ENCODE assay signal across 23 mouse cellular contexts in the genomic region with DNA sequence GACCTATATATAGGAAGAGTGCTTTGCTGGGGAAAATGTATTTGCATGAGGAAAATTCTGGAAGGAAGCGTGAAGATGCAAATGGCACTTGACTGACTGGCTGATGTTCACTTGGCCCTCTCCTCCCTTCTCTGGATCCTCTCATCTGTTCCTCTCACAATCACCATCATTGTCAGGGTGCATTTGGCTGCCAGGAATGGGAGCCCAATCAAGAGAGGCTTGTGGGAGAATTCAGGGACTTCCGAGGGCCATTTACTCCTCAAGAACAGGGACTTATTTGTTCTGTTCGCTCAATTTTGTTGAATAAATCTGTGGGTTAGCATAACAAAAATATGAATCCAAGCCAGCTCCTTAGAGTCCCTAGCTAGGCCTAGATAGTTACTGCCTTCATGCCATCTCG. TPM values are rescaled to one million over a fixed set of nuclear protein-coding genes. Genes with fewer than 3 reads are reported as not detected.
DNase-seq lines count a peak whose midpoint lies in the region; ATAC-seq and TF ChIP-seq lines count a peak whose summit lies in the region.
"Had no signal": no experiment of that assay in that cellular context is flagged by ENCODE, and none has a peak within 500 bp of the region (broad histone marks: within the 10 kb centered on the region; RNA-seq: fewer than 3 reads in every experiment).

No protein-coding gene starts in this region.

- H3K4me2 ChIP-seq in hindbrain, postnatal 0 days (ENCODE audit: low read depth, low read length): no peak overlapping the region
- no peak overlapping the region for H3K4me2 ChIP-seq in hindbrain, embryonic 13.5 days
- H3K4me2 ChIP-seq in lung, embryonic 14.5 days: no peak overlapping the region
- H3K4me2 ChIP-seq: embryonic facial prominence, embryonic 13.5 days; forebrain, embryonic 15.5 days; heart, embryonic 13.5 days; liver, embryonic 11.5 days had no signal

- WGBS in hindbrain, postnatal 0 days: 72% methylated on average over 4 of the region's 4 CpGs
- 87% methylated on average over 4 of the region's 4 CpGs for WGBS in hindbrain, embryonic 13.5 days
- WGBS in lung, embryonic 14.5 days: 65% methylated on average over 4 of the region's 4 CpGs
- WGBS in heart, adult 2 months: 79% methylated on average over 4 of the region's 4 CpGs

- H3K36me3 ChIP-seq in hindbrain, postnatal 0 days (ENCODE audit: insufficient read depth, low read length): no peaks in the 10 kb centered on the region
- H3K36me3 ChIP-seq in hindbrain, embryonic 13.5 days: no peaks in the 10 kb centered on the region
- H3K36me3 ChIP-seq in lung, embryonic 14.5 days (ENCODE audit: insufficient read depth): no peaks in the 10 kb centered on the region
- no peaks in the 10 kb centered on the region for H3K36me3 ChIP-seq in ES-Bruce4 (ENCODE audit: control insufficient read depth, insufficient read depth, low read length, poor library complexity, severe bottlenecking)
- no peaks in the 10 kb centered on the region for H3K36me3 ChIP-seq in heart, adult 2 months (ENCODE audit: control insufficient read depth, insufficient read depth, low read length)
- H3K36me3 ChIP-seq: embryonic facial prominence, embryonic 13.5 days; forebrain, embryonic 15.5 days; heart, embryonic 13.5 days had no signal

- TF ChIP-seq CTCF in hindbrain, postnatal 0 days (IDR thresholded peaks at IDR 0.05; ENCODE audit: low read depth): no peak
- TF ChIP-seq CTCF in lung, embryonic 14.5 days (IDR thresholded peaks at IDR 0.05; ENCODE audit: low read depth): no peak
- no peak for TF ChIP-seq CTCF in ES-Bruce4 (IDR thresholded peaks at IDR 0.05; ENCODE audit: low read depth, low read length)
- TF ChIP-seq CTCF in brain, embryonic 14.5 days (IDR thresholded peaks at IDR 0.05; ENCODE audit: borderline replicate concordance, extremely low read depth, insufficient read depth, insufficient read length): no peak
- no peak for TF ChIP-seq CTCF in heart, adult 2 months (IDR thresholded peaks at IDR 0.05)

- H3K79me2 ChIP-seq in heart, adult 2 months (replicated peaks; ENCODE audit: control insufficient read depth, insufficient read depth, low read length): no peaks in the 10 kb centered on the region

- peak overlapping the region; percentile 69; the same call in 1 of the 2 replicates for H3K27ac ChIP-seq in hindbrain, postnatal 0 days
- H3K27ac ChIP-seq in hindbrain, embryonic 13.5 days: no peak overlapping the region
- H3K27ac ChIP-seq in lung, embryonic 14.5 days (ENCODE audit: low read depth): peak overlapping the region; percentile 67
- H3K27ac ChIP-seq in ES-Bruce4 (ENCODE audit: insufficient read depth, low read length): peak overlapping the region; percentile 82
- no peak overlapping the region for H3K27ac ChIP-seq in heart, adult 2 months
- H3K27ac ChIP-seq: embryonic facial prominence, embryonic 13.5 days; forebrain, embryonic 15.5 days had no signal

- TF ChIP-seq EP300 in ES-Bruce4 (IDR thresholded peaks at IDR 0.05; ENCODE audit: insufficient read depth, low read depth, low read length): no peak
- TF ChIP-seq EP300 in heart, adult 2 months (IDR thresholded peaks at IDR 0.05; ENCODE audit: insufficient read depth, low read depth, low read length): no peak

- H3K9ac ChIP-seq in hindbrain, postnatal 0 days (replicated peaks; ENCODE audit: low read length): no peak overlapping the region
- H3K9ac ChIP-seq in hindbrain, embryonic 13.5 days: no peak overlapping the region
- no peak overlapping the region for H3K9ac ChIP-seq in lung, embryonic 14.5 days
- no peak overlapping the region for H3K9ac ChIP-seq in ES-Bruce4 (ENCODE audit: low read depth, poor library complexity, severe bottlenecking)
- no peak overlapping the region for H3K9ac ChIP-seq in heart, adult 2 months (ENCODE audit: low read depth, low read length)
- H3K9ac ChIP-seq: embryonic facial prominence, embryonic 13.5 days; forebrain, embryonic 15.5 days; heart, embryonic 13.5 days had no signal

- no peak for TF ChIP-seq POLR2A in ES-Bruce4 (IDR thresholded peaks at IDR 0.05; ENCODE audit: insufficient read depth, low read length)
- no peak for TF ChIP-seq POLR2A in brain, embryonic 14.5 days (IDR thresholded peaks at IDR 0.05; ENCODE audit: borderline replicate concordance, extremely low read depth, insufficient read depth, insufficient read length, poor library complexity, severe bottlenecking)
- no peak for TF ChIP-seq POLR2A in heart, adult 2 months (IDR thresholded peaks at IDR 0.05; ENCODE audit: insufficient read depth, low read depth, low read length)

- peak; percentile 69; the same call in 1 of the 2 replicates for ATAC-seq in hindbrain, postnatal 0 days
- no peak for ATAC-seq in hindbrain, embryonic 13.5 days (ENCODE audit: low FRiP score)
- no peak for ATAC-seq in lung, embryonic 14.5 days (ENCODE audit: insufficient read depth)
- ATAC-seq: forebrain, embryonic 15.5 days had no signal

- peak; percentile 26 for DNase-seq in hindbrain, postnatal 0 days (ENCODE audit: low spot score)
- no peak for DNase-seq in lung, embryonic 14.5 days
- DNase-seq in lung, postnatal 10 days: no peak
- DNase-seq in brain, embryonic 14.5 days (ENCODE audit: low read depth): peak; percentile 15
- no peak for DNase-seq in spleen, postnatal 4 days (ENCODE audit: low spot score in 2 of 2)
- DNase-seq in heart, adult 2 months: no peak
- DNase-seq: adrenal gland, adult 8-10 months; B cell, adult 2 months; cerebellum, postnatal 10 days; heart, postnatal 36 days; thymus, postnatal 25 days had no signal

- H3K9me3 ChIP-seq in hindbrain, postnatal 0 days (ENCODE audit: low read length): no peaks in the 10 kb centered on the region
- H3K9me3 ChIP-seq in hindbrain, embryonic 13.5 days: no peaks in the 10 kb centered on the region
- H3K9me3 ChIP-seq in lung, embryonic 14.5 days (ENCODE audit: low read depth, low read length): no peaks in the 10 kb centered on the region
- H3K9me3 ChIP-seq in ES-Bruce4 (replicated peaks; ENCODE audit: control insufficient read depth, insufficient read depth, low read length, poor library complexity, severe bottlenecking): no peaks in the 10 kb centered on the region
- H3K9me3 ChIP-seq: embryonic facial prominence, embryonic 13.5 days; forebrain, embryonic 15.5 days; heart, embryonic 13.5 days had no signal

- no peaks in the 10 kb centered on the region for H3K4me1 ChIP-seq in hindbrain, postnatal 0 days (ENCODE audit: insufficient read depth, low read length)
- H3K4me1 ChIP-seq in hindbrain, embryonic 13.5 days (replicated peaks): no peaks in the 10 kb centered on the region
- no peaks in the 10 kb centered on the region for H3K4me1 ChIP-seq in lung, embryonic 14.5 days (ENCODE audit: insufficient read depth)
- H3K4me1 ChIP-seq in ES-Bruce4 (ENCODE audit: control insufficient read depth, insufficient read depth, low read length): peaks cover 27% of the 10 kb centered on the region
- no peaks in the 10 kb centered on the region for H3K4me1 ChIP-seq in heart, adult 2 months (ENCODE audit: control insufficient read depth, insufficient read depth, low read length)
- H3K4me1 ChIP-seq: forebrain, embryonic 15.5 days had no signal

- intact Hi-C loops in heart, adult 2 months (cut with DNase I): no loop called here

- no peak overlapping the region for H3K4me3 ChIP-seq in hindbrain, postnatal 0 days (ENCODE audit: low read length)
- H3K4me3 ChIP-seq in hindbrain, embryonic 13.5 days: no peak overlapping the region
- H3K4me3 ChIP-seq in lung, embryonic 14.5 days (ENCODE audit: low read depth, low read length): no peak overlapping the region
- H3K4me3 ChIP-seq in ES-Bruce4 (ENCODE audit: low read depth, low read length): no peak overlapping the region
- no peak overlapping the region for H3K4me3 ChIP-seq in heart, adult 2 months
- H3K4me3 ChIP-seq: embryonic facial prominence, embryonic 13.5 days; forebrain, embryonic 15.5 days; heart, embryonic 13.5 days had no signal

- no peaks in the 10 kb centered on the region for H3K27me3 ChIP-seq in hindbrain, postnatal 0 days (ENCODE audit: insufficient read depth, low read length)
- H3K27me3 ChIP-seq in hindbrain, embryonic 13.5 days: 0 out of 2 replicates have a peak, but pooled peaks cover 3% of the 10 kb centered on the region
- H3K27me3 ChIP-seq in lung, embryonic 14.5 days (ENCODE audit: insufficient read depth, low read length): no peaks in the 10 kb centered on the region
- H3K27me3 ChIP-seq in ES-Bruce4 (ENCODE audit: control insufficient read depth, insufficient read depth, low read length, poor library complexity, severe bottlenecking): no peaks in the 10 kb centered on the region
- H3K27me3 ChIP-seq in heart, adult 2 months (ENCODE audit: control insufficient read depth, insufficient read depth, low read length): no peaks in the 10 kb centered on the region
- H3K27me3 ChIP-seq: embryonic facial prominence, embryonic 13.5 days; forebrain, embryonic 15.5 days; Patski had no signal

RNA-seq across cellular contexts. Expression of a gene that starts 9.3 kb away (rescaled TPM):
- 264 and 324 TPM in 2 replicates for total RNA-seq in hindbrain, postnatal 0 days (2014; rRNA removed)
- 223 and 233 TPM in 2 replicates for polyA plus RNA-seq in hindbrain, postnatal 0 days (2015; fragmentation: Nextera tagmentation; extraction: Ambion mirVana)
- polyA plus RNA-seq in hindbrain, embryonic 13.5 days (2015; fragmentation: Nextera tagmentation; extraction: Ambion mirVana): 252 and 267 TPM in 2 replicates
- 428 and 470 TPM in 2 replicates for polyA plus RNA-seq in lung, embryonic 14.5 days (2014; fragmentation: Nextera tagmentation; extraction: Ambion mirVana)
- polyA plus RNA-seq in ES-Bruce4 (2011; ENCODE audit: insufficient read depth, insufficient read length, low read depth, missing spikeins): 474 and 498 TPM in 2 replicates
- polyA plus RNA-seq in brain, embryonic 14.5 days (2012; rRNA removed): 451 and 626 TPM in 2 replicates
- total RNA-seq in heart, adult 2 months (2021): 10 to 100 TPM; 85.1 to 99.1 TPM
- polyA plus RNA-seq in heart, adult 2 months (2012; rRNA removed): 167 and 265 TPM in 2 replicates

RNA-seq across cellular contexts. Expression of a gene that starts 22.8 kb away (rescaled TPM):
- 46.3 and 49.3 TPM in 2 replicates for total RNA-seq in hindbrain, postnatal 0 days (2014; rRNA removed)
- polyA plus RNA-seq in hindbrain, postnatal 0 days (2015; fragmentation: Nextera tagmentation; extraction: Ambion mirVana): 5.7 and 6.9 TPM in 2 replicates
- polyA plus RNA-seq in hindbrain, embryonic 13.5 days (2015; fragmentation: Nextera tagmentation; extraction: Ambion mirVana): 10.9 and 11.6 TPM in 2 replicates
- polyA plus RNA-seq in lung, embryonic 14.5 days (2014; fragmentation: Nextera tagmentation; extraction: Ambion mirVana): 1.1 and 1.3 TPM in 2 replicates
- 3.8 and 5.3 TPM in 2 replicates for polyA plus RNA-seq in ES-Bruce4 (2011; ENCODE audit: insufficient read depth, insufficient read length, low read depth, missing spikeins)
- 145 and 170 TPM in 2 replicates for polyA plus RNA-seq in brain, embryonic 14.5 days (2012; rRNA removed)
- under 1 TPM in 1 of 2 experiments, not detected in 1; 0.07 TPM for total RNA-seq in heart, adult 2 months (2021)
- polyA plus RNA-seq in heart, adult 2 months (2012; rRNA removed): 0.09 and 0.12 TPM in 2 replicates
- total RNA-seq: gastrocnemius, adult 18-20 months; granulocyte monocyte progenitor cell, adult 5-6 weeks; heart, postnatal 36 days had no signal

RNA-seq across cellular contexts. Expression of a gene that starts 29.0 kb away (rescaled TPM):
- total RNA-seq in hindbrain, postnatal 0 days (2014; rRNA removed): 145 and 147 TPM in 2 replicates
- 304 and 315 TPM in 2 replicates for polyA plus RNA-seq in hindbrain, postnatal 0 days (2015; fragmentation: Nextera tagmentation; extraction: Ambion mirVana)
- 239 and 250 TPM in 2 replicates for polyA plus RNA-seq in hindbrain, embryonic 13.5 days (2015; fragmentation: Nextera tagmentation; extraction: Ambion mirVana)
- 294 and 337 TPM in 2 replicates for polyA plus RNA-seq in lung, embryonic 14.5 days (2014; fragmentation: Nextera tagmentation; extraction: Ambion mirVana)
- 969 and 977 TPM in 2 replicates for polyA plus RNA-seq in ES-Bruce4 (2011; ENCODE audit: insufficient read depth, insufficient read length, low read depth, missing spikeins)
- 271 and 404 TPM in 2 replicates for polyA plus RNA-seq in brain, embryonic 14.5 days (2012; rRNA removed)
- total RNA-seq in heart, adult 2 months (2021): 100 to 1,000 TPM; 492 to 575 TPM
- polyA plus RNA-seq in heart, adult 2 months (2012; rRNA removed): 135 and 202 TPM in 2 replicates

RNA-seq across cellular contexts. Expression of a gene that starts 32.2 kb away (rescaled TPM):
- 13.7 and 13.9 TPM in 2 replicates for total RNA-seq in hindbrain, postnatal 0 days (2014; rRNA removed)
- polyA plus RNA-seq in hindbrain, postnatal 0 days (2015; fragmentation: Nextera tagmentation; extraction: Ambion mirVana): 16.8 and 18.2 TPM in 2 replicates
- 2.5 and 3.5 TPM in 2 replicates for polyA plus RNA-seq in hindbrain, embryonic 13.5 days (2015; fragmentation: Nextera tagmentation; extraction: Ambion mirVana)
- 11.6 and 11.7 TPM in 2 replicates for polyA plus RNA-seq in lung, embryonic 14.5 days (2014; fragmentation: Nextera tagmentation; extraction: Ambion mirVana)
- 2.6 and 6.8 TPM in 2 replicates for polyA plus RNA-seq in ES-Bruce4 (2011; ENCODE audit: insufficient read depth, insufficient read length, low read depth, missing spikeins)
- polyA plus RNA-seq in brain, embryonic 14.5 days (2012; rRNA removed): 3.4 and 5.2 TPM in 2 replicates
- total RNA-seq in heart, adult 2 months (2021): 1 to 10 TPM; 5.3 to 5.4 TPM
- 2.2 and 4.3 TPM in 2 replicates for polyA plus RNA-seq in heart, adult 2 months (2012; rRNA removed)

RNA-seq across cellular contexts. Expression of a gene that starts 39.0 kb away (rescaled TPM):
- not detected in 2 replicates for total RNA-seq in hindbrain, postnatal 0 days (2014; rRNA removed)
- 0.53 TPM in 1 of 2 replicates, not detected in the other for polyA plus RNA-seq in hindbrain, postnatal 0 days (2015; fragmentation: Nextera tagmentation; extraction: Ambion mirVana)
- not detected in 2 replicates for polyA plus RNA-seq in hindbrain, embryonic 13.5 days (2015; fragmentation: Nextera tagmentation; extraction: Ambion mirVana)
- not detected in 2 replicates for polyA plus RNA-seq in lung, embryonic 14.5 days (2014; fragmentation: Nextera tagmentation; extraction: Ambion mirVana)
- polyA plus RNA-seq in ES-Bruce4 (2011; ENCODE audit: insufficient read depth, insufficient read length, low read depth, missing spikeins): not detected in 2 replicates
- polyA plus RNA-seq in brain, embryonic 14.5 days (2012; rRNA removed): not detected in 2 replicates
- not detected for total RNA-seq in heart, adult 2 months (2021)
- 0.29 TPM in 1 of 2 replicates, not detected in the other for polyA plus RNA-seq in heart, adult 2 months (2012; rRNA removed)
- total RNA-seq: adrenal gland, adult 8-10 months; gastrocnemius, adult 18-20 months; granulocyte monocyte progenitor cell, adult 5-6 weeks; heart, postnatal 36 days; left cerebral cortex, adult 8-10 months had no signal
- polyA plus RNA-seq: embryonic facial prominence, embryonic 13.5 days; forebrain, embryonic 15.5 days; heart, embryonic 13.5 days; neural tube, embryonic 11.5 days; small intestine, adult 2 months had no signal

Comparison
In these comparisons a context has a peak if more than half of its experiments do, and no peak if none do; other contexts are left out.
1. H3K27ac ChIP-seq: peak in hindbrain, postnatal 0 days (single experiment), lung, embryonic 14.5 days (single experiment) and ES-Bruce4 (single experiment); none in hindbrain, embryonic 13.5 days (single experiment) and heart, adult 2 months (single experiment).
2. DNase-seq: peak in hindbrain, postnatal 0 days (single experiment) and brain, embryonic 14.5 days (single experiment); none in lung, embryonic 14.5 days (single experiment), lung, postnatal 10 days (single experiment), spleen, postnatal 4 days (0 of 2) and heart, adult 2 months (0 of 2).
3. RNA of a gene that starts 22.8 kb away (polyA plus RNA-seq): 145 to 170 TPM in brain, embryonic 14.5 days; 10.9 to 11.6 TPM in hindbrain, embryonic 13.5 days, 5.7 to 6.9 TPM in hindbrain, postnatal 0 days, 3.8 to 5.3 TPM in ES-Bruce4, 1.1 to 1.3 TPM in lung, embryonic 14.5 days and 0.09 to 0.12 TPM in heart, adult 2 months; every median in the first group is over 10 times any median in the second.